Mouse (Mus musculus): ENCODE measurements at regions not wholly inside any gene's neighbourhood (a gene's known extent, or its start where the extent isn't known, plus 50 kb on each side); places are given as distances from the start of the nearest gene placed in this dataset.

DNA sequence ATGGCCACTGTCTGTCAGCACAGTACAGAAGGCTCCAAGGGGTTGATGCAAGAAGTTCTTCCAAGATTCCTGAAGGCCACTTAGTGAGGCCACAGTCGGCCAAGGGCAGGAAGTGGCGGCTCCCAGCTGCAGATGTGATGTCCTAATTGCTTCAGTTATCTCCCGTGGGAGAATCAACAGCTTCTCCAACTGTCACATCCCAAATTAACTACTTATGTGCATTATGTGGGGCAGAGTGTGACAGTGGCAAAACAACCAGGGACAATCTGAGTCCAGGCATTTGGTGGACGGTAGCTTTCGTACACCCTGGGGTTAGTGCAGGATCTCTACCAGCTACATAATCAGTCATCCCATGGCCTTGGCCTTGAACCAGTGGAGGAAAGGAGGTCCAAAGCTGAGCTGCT lies 80.9 kb downstream of the Fam110c start:
- H3K4me1 ChIP-seq (ENCODE audit: control insufficient read depth in 1 of 2, insufficient read depth in 2 of 2) = peaks cover 2 to 15% of the 10 kb centered on the region in 2 experiments; a peak in 3 of 4 replicates
- H3K9ac ChIP-seq (ENCODE audit: insufficient read depth, low read depth) = no peak overlapping the region
- TF ChIP-seq TCF12 (IDR thresholded peaks at IDR 0.05; ENCODE audit: low read depth, low read length) = no peak
- TF ChIP-seq IRF4 (IDR thresholded peaks at IDR 0.05; ENCODE audit: low read depth, low read length) = no peak
- TF ChIP-seq CHD2 (IDR thresholded peaks at IDR 0.05; ENCODE audit: low read length) = no peak
- no peak for TF ChIP-seq SMC3 (IDR thresholded peaks at IDR 0.05; ENCODE audit: low read depth, low read length)
- no peak for TF ChIP-seq JUN (IDR thresholded peaks at IDR 0.05; ENCODE audit: insufficient read depth, low read depth, low read length)
- TF ChIP-seq MXI1 (IDR thresholded peaks at IDR 0.05; ENCODE audit: low read depth, low read length) = no peak
- TF ChIP-seq UBTF (IDR thresholded peaks at IDR 0.05; ENCODE audit: low read depth, low read length) = no peak
- no peak for TF ChIP-seq GABPA (IDR thresholded peaks at IDR 0.05; ENCODE audit: insufficient replicate concordance, low read depth, low read length)
- no peak for TF ChIP-seq ZKSCAN1 (IDR thresholded peaks at IDR 0.05; ENCODE audit: borderline replicate concordance, low read depth, low read length)
- no peak for TF ChIP-seq ZNF384 (IDR thresholded peaks at IDR 0.05; ENCODE audit: low read depth, low read length)
- H3K27me3 ChIP-seq (replicated peaks) = no peaks in the 10 kb centered on the region
- dilution Hi-C loops (cut with MboI; ENCODE audit: extremely low pct_ligation_motif_present, extremely low pct_unique_long_range_greater_than_20kb, low sequenced_read_pairs) (no loop called here), in situ Hi-C loops (cut with MboI; ENCODE audit: low pct_ligation_motif_present, low pct_unique_long_range_greater_than_20kb, low sequenced_read_pairs) (no loop called here)
- H3K9me3 ChIP-seq (replicated peaks; ENCODE audit: low read length) = no peaks in the 10 kb centered on the region
- H3K4me3 ChIP-seq (replicated peaks in 1 of 3; ENCODE audit: low read depth in 2 of 3, low read length in 2 of 3, poor library complexity in 1 of 3) = no peak overlapping the region
- H3K27ac ChIP-seq (ENCODE audit: insufficient read depth, low read depth) = no peak overlapping the region
- no peaks in the 10 kb centered on the region for H3K36me3 ChIP-seq (replicated peaks in 1 of 2; ENCODE audit: control insufficient read depth in 1 of 2, insufficient read depth in 1 of 2, low read length in 1 of 2)
- no peak overlapping the region for H3K4me2 ChIP-seq (ENCODE audit: insufficient read depth, low read depth, poor library complexity, severe bottlenecking)
- H3K79me2 ChIP-seq (replicated peaks; ENCODE audit: control insufficient read depth, extremely low read depth, insufficient read depth, poor library complexity, severe bottlenecking) = no peaks in the 10 kb centered on the region
- no peak for DNase-seq (ENCODE audit: extremely low read depth)

DNA sequence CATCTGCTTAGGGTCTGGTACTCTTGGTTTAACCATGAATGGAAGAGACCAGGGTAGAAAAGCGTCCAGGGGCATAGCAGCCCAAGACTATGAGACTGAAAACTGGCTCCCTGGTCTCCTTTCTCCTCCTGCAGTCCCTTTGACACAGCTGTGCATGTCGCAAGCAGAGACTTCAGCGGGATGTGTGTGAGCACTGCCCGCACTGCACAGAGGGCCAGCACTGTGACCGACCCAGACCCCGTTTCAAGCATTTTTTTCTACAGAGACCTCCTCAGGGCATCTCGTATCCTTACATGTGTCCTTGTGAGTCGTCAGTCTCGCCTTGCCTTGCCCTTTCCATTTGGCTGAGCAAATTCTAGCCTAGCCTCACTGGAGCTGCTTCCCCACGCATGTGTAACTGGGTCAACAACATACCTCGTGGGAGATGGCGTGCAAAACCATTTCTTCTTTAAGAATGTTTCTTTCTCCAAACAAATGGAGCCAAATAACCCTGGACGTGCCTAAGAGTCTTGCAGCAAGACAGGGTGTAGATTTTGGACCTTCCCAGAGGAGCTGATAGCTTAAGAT lies 82.6 kb downstream of the Fam110c start:
- no peak overlapping the region for H3K4me3 ChIP-seq (replicated peaks in 1 of 3; ENCODE audit: low read depth in 2 of 3, low read length in 2 of 3, poor library complexity in 1 of 3)
- no peak for DNase-seq (ENCODE audit: extremely low read depth)
- H3K9ac ChIP-seq (ENCODE audit: insufficient read depth, low read depth) = no peak overlapping the region
- H3K36me3 ChIP-seq (replicated peaks in 1 of 2; ENCODE audit: control insufficient read depth in 1 of 2, insufficient read depth in 1 of 2, low read length in 1 of 2) = no peaks in the 10 kb centered on the region
- no peak for TF ChIP-seq SIN3A (IDR thresholded peaks at IDR 0.05; ENCODE audit: low read length)
- no peak for TF ChIP-seq ZKSCAN1 (IDR thresholded peaks at IDR 0.05; ENCODE audit: borderline replicate concordance, low read depth, low read length)
- TF ChIP-seq E2F4 (IDR thresholded peaks at IDR 0.05; ENCODE audit: insufficient replicate concordance, low read depth, low read length) = no peak
- TF ChIP-seq SMC3 (IDR thresholded peaks at IDR 0.05; ENCODE audit: low read depth, low read length) = no peak
- TF ChIP-seq NELFE (IDR thresholded peaks at IDR 0.05; ENCODE audit: low read depth, low read length) = no peak
- no peak for TF ChIP-seq JUND (conservative IDR thresholded peaks at IDR 0.05; ENCODE audit: low read depth, low read length)
- H3K4me1 ChIP-seq (ENCODE audit: control insufficient read depth in 1 of 2, insufficient read depth in 2 of 2) = peaks cover 2 to 20% of the 10 kb centered on the region in 2 experiments; a peak in 3 of 4 replicates
- H3K79me2 ChIP-seq (replicated peaks; ENCODE audit: control insufficient read depth, extremely low read depth, insufficient read depth, poor library complexity, severe bottlenecking) = no peaks in the 10 kb centered on the region
- H3K27me3 ChIP-seq (replicated peaks) = no peaks in the 10 kb centered on the region
- no peaks in the 10 kb centered on the region for H3K9me3 ChIP-seq (replicated peaks; ENCODE audit: low read length)
- no peak overlapping the region for H3K4me2 ChIP-seq (ENCODE audit: insufficient read depth, low read depth, poor library complexity, severe bottlenecking)
- in situ Hi-C loops (cut with MboI; ENCODE audit: low pct_ligation_motif_present, low pct_unique_long_range_greater_than_20kb, low sequenced_read_pairs) = no loop called here
- dilution Hi-C loops (cut with MboI; ENCODE audit: extremely low pct_ligation_motif_present, extremely low pct_unique_long_range_greater_than_20kb, low sequenced_read_pairs) = no loop called here
- H3K27ac ChIP-seq (ENCODE audit: insufficient read depth, low read depth) = no peak overlapping the region
